Mouse (Mus musculus): ENCODE measurements around the gene V1rd19. TPM values are rescaled to one million over a fixed set of nuclear protein-coding genes. Genes with fewer than 3 reads are reported as not detected.
"Not testable (repeated sequence)": the region's sequence is repeated elsewhere in the genome, so short reads cannot be mapped to it uniquely, and the experiment has no call there.

Gene V1rd19
- total RNA-seq (2022) = not detected

DNA sequence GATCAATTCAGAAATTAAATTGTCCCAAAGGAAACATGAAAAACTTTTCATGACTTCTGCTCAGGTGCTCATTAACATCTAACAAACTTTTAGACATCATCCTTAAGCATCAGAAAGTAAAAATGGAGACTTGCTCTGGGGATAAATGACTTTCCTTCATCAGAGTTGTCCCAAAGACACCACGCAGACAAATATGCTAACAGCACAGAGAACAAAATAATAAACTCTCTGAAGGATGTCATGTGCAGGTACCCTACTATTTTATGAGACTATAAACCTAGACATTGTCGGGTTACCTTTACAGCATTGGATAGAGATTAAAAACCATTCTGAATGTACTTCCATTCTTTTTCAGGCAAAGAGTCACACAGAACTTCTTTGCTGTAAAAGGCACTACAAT lies at the start of gene V1rd19:
Gene V1rd19, plus strand, starts transcription at position 301 of the 400 bp plus-strand sequence.
- DNase-seq (ENCODE audit: low spot score in 2 of 2) = no peak

GRCm38 (mm10) chr7:23968044-23968443 lies 33.4 kb upstream of the V1rd19 start:
- DNase-seq (ENCODE audit: low spot score in 2 of 2) = not testable (repeated sequence)

- not testable (repeated sequence) for DNase-seq (ENCODE audit: low spot score in 2 of 2)
These were observed 27.2 kb upstream of the V1rd19 start, which contains the start of gene Vmn1r181 for GRCm38 (mm10) chr7:23974315-23974714. Vmn1r181 (plus strand) TSS chr7:23974615.

GRCm38 (mm10) chr7:24052660-24053304 lies 51.3 kb downstream of the V1rd19 start, which contains the start of gene Vmn1r183:
Vmn1r183 (plus strand) TSS chr7:24053254.
- no peak for DNase-seq (ENCODE audit: low spot score in 2 of 2)

Other genes starting within 250 kb of the V1rd19 start
- not detected for gene Vmn1r174, start 249.4 kb upstream of the V1rd19 start, total RNA-seq (2022)
- gene Vmn1r175, start 191.0 kb upstream of the V1rd19 start, total RNA-seq (2022) = not detected
- gene Vmn1r176, start 164.3 kb upstream of the V1rd19 start, total RNA-seq (2022) = not detected
- not detected for gene Vmn1r177, start 135.2 kb upstream of the V1rd19 start, total RNA-seq (2022)
- gene Vmn1r178, start 109.7 kb upstream of the V1rd19 start, total RNA-seq (2022) = not detected
- not detected for gene Vmn1r179, start 74.7 kb upstream of the V1rd19 start, total RNA-seq (2022)
- gene Vmn1r180, start 51.1 kb upstream of the V1rd19 start, total RNA-seq (2022) = not detected
- gene Vmn1r181, start 27.1 kb upstream of the V1rd19 start, total RNA-seq (2022) = not detected
- gene Vmn1r183, start 51.6 kb downstream of the V1rd19 start, total RNA-seq (2022) = not detected
- gene Zfp180, start 80.2 kb downstream of the V1rd19 start, total RNA-seq (2022) = 10 to 100 TPM; 48.8 to 63.0 (median 52.7) TPM
- 10 to 100 TPM; 11.7 to 12.4 (median 12.1) TPM for gene Zfp112, start 110.6 kb downstream of the V1rd19 start, total RNA-seq (2022)
- 10 to 100 TPM; 19.7 to 23.1 (median 21.6) TPM for gene Zfp235, start 132.5 kb downstream of the V1rd19 start, total RNA-seq (2022)
- gene Zfp114, start 173.4 kb downstream of the V1rd19 start, total RNA-seq (2022) = 1 to 10 TPM; 2.7 to 4.8 (median 3.1) TPM
- gene Zfp111, start 209.8 kb downstream of the V1rd19 start, total RNA-seq (2022) = 10 to 100 TPM; 11.5 to 15.4 (median 12.1) TPM
- gene Zfp109, start 235.9 kb downstream of the V1rd19 start, total RNA-seq (2022) = 10 to 100 TPM in 3 of 4 experiments, 1 to 10 TPM in 1; 9.5 to 11.8 (median 10.5) TPM